Mouse (Mus musculus) liver (tissue): ENCODE results near the gene Eps15l1.
A peak's percentile ranks its signal among the peaks of the same experiment; 100 is the strongest.

Experiments
- DNase-seq: peaks from one replicate; pipeline ENCODE4 v3.0.0-alpha.2; 2020; ENCODE audit warnings: mixed read lengths

The Eps15l1 gene

GRCm38 (mm10) chr8:72348956-72349355 is 72.3 kb downstream of the Eps15l1 start:
- no peak for DNase-seq

- DNase-seq = no peak
Measured at GRCm38 (mm10) chr8:72348114-72348513, 73.1 kb downstream of the Eps15l1 start.

- no peak for DNase-seq
Measured at GRCm38 (mm10) chr8:72347553-72347952, 73.7 kb downstream of the Eps15l1 start.

- DNase-seq = no peak
Measured at GRCm38 (mm10) chr8:72343725-72344124, 77.5 kb downstream of the Eps15l1 start.

GRCm38 (mm10) chr8:72342556-72343300 is 78.5 kb downstream of the Eps15l1 start:
- no peak for DNase-seq

GRCm38 (mm10) chr8:72337034-72337433 is 84.2 kb downstream of the Eps15l1 start:
- no peak for DNase-seq

GRCm38 (mm10) chr8:72336273-72336672 is 85.0 kb downstream of the Eps15l1 start:
- no peak for DNase-seq

- DNase-seq = no peak
Measured at GRCm38 (mm10) chr8:72334144-72334641, 87.1 kb downstream of the Eps15l1 start.

GRCm38 (mm10) chr8:72333429-72334143 is 87.7 kb downstream of the Eps15l1 start:
- no peak for DNase-seq

GRCm38 (mm10) chr8:72331631-72332030 is 89.6 kb downstream of the Eps15l1 start:
- no peak for DNase-seq

- no peak for DNase-seq
Measured at GRCm38 (mm10) chr8:72330806-72331516, 90.3 kb downstream of the Eps15l1 start.

- no peak for DNase-seq
Measured at GRCm38 (mm10) chr8:72329116-72329515, 92.1 kb downstream of the Eps15l1 start.

GRCm38 (mm10) chr8:72324708-72325107 is 96.6 kb downstream of the Eps15l1 start:
- no peak for DNase-seq

GRCm38 (mm10) chr8:72324036-72324706 is 97.1 kb downstream of the Eps15l1 start:
- DNase-seq = no peak

- DNase-seq = no peak
Measured at GRCm38 (mm10) chr8:72323131-72323725, 98.0 kb downstream of the Eps15l1 start.

GRCm38 (mm10) chr8:72322471-72322889 is 98.8 kb downstream of the Eps15l1 start:
- DNase-seq = peak; percentile 29

- no peak for DNase-seq
Measured at GRCm38 (mm10) chr8:72321635-72322441, 99.4 kb downstream of the Eps15l1 start.

GRCm38 (mm10) chr8:72320803-72321583 is 100.3 kb downstream of the Eps15l1 start:
- no peak for DNase-seq

GRCm38 (mm10) chr8:72319921-72320802 is 101.1 kb downstream of the Eps15l1 start:
- DNase-seq = no peak

GRCm38 (mm10) chr8:72319397-72319796 is 101.9 kb downstream of the Eps15l1 start:
- peak; percentile 9 for DNase-seq
